Mouse (Mus musculus): Measurements from ENCODE around the gene Ctnna2. TPM values are rescaled to one million over a fixed set of nuclear protein-coding genes. Genes with fewer than 3 reads are reported as not detected.

Gene Ctnna2
- polyA plus RNA-seq, 1 experiment = not detected

DNA sequence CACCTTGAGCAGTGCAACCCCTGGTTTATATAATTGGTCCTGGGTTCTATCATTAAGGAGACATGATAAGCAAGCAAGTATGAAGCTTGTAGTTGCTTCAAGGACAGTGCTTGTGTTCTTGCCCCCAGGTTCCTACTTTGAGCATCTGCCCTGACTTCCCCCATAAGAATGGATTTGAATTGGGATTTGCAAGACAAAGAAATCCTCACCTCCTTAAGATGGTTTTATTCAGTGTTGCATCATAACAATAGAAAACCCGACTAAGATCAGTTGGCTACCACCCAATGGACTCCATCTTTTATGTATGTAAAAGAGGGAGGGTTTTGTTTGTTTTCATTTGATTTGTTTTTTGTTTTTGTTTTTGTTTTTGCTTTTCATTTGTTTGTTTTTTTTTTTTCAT lies 1005.2 kb downstream of the Ctnna2 start:
- Histone ChIP-seq H3K4me2 (ENCODE audit: low read depth) (no peak overlapping the region), H3K4me3 (no peak overlapping the region), H3K79me2 (ENCODE audit: control insufficient read depth, insufficient read depth) (no peaks in the 10 kb centered on the region), H3ac (ENCODE audit: control insufficient read depth, insufficient read length) (no peak overlapping the region), H3K27me3 (ENCODE audit: control insufficient read depth, insufficient read depth, insufficient read length) (no peaks in the 10 kb centered on the region), H3K36me3 (ENCODE audit: control insufficient read depth, insufficient read depth) (no peaks in the 10 kb centered on the region)
- no peak for TF ChIP-seq MYOD1 (IDR thresholded peaks at IDR 0.05; ENCODE audit: control insufficient read depth in 1 of 3, insufficient read length in 2 of 3, low read depth in 2 of 3)
- TF ChIP-seq MYOG (IDR thresholded peaks at IDR 0.05; ENCODE audit: control insufficient read depth in 1 of 3, insufficient read depth in 1 of 3, insufficient read length in 2 of 3, low read depth in 2 of 3) = no peak
- no peak for TF ChIP-seq POLR2A (IDR thresholded peaks at IDR 0.05; ENCODE audit: insufficient read length, low read depth)
- no peak for TF ChIP-seq POLR2AphosphoS2 (IDR thresholded peaks at IDR 0.05; ENCODE audit: insufficient read length, low read depth)
- no peak for TF ChIP-seq TCF12 (IDR thresholded peaks at IDR 0.05; ENCODE audit: insufficient read depth, poor library complexity, severe bottlenecking)
- TF ChIP-seq CEBPB (IDR thresholded peaks at IDR 0.05; ENCODE audit: insufficient read depth, poor library complexity, severe bottlenecking) = no peak
- TF ChIP-seq REST (IDR thresholded peaks at IDR 0.05; ENCODE audit: insufficient read depth, insufficient read length) = no peak
- TF ChIP-seq TCF3 (IDR thresholded peaks at IDR 0.05; ENCODE audit: insufficient read length, low read depth) = no peak
- no peak for TF ChIP-seq E2F4 (IDR thresholded peaks at IDR 0.05; ENCODE audit: insufficient read depth)
- TF ChIP-seq USF1 (IDR thresholded peaks at IDR 0.05; ENCODE audit: low read depth) = no peak
- no peak for TF ChIP-seq MAX (IDR thresholded peaks at IDR 0.05; ENCODE audit: low read depth)
- TF ChIP-seq SRF (IDR thresholded peaks at IDR 0.05; ENCODE audit: control insufficient read depth, insufficient read length, low read depth) = no peak

DNA sequence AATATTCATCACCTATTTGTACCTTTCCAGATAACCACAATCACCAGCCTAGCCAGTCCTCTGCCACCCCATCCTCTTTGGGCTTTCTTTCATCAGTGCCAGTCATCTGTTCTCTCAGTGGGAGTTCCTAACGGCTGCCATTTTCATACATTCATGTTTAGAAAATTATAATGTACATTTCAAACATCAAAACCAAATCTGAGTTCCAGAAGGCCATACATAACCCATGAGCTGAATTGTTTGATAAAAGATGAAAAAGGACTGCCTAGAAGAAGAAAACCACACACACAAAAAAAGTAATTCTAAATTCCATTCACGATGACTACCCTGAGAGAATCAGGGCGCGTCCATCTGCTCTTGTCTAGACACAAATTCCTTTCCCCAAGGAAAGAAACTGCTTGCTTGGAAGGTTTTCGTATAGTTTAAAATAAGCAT lies 1014.5 kb downstream of the Ctnna2 start:
- H3K4me3 ChIP-seq = no peak overlapping the region
- H3K36me3 ChIP-seq (ENCODE audit: control insufficient read depth, insufficient read depth) = no peaks in the 10 kb centered on the region
- no peaks in the 10 kb centered on the region for H3K27me3 ChIP-seq (ENCODE audit: control insufficient read depth, insufficient read depth, insufficient read length)
- H3K79me2 ChIP-seq (ENCODE audit: control insufficient read depth, insufficient read depth) = no peaks in the 10 kb centered on the region
- H3ac ChIP-seq (ENCODE audit: control insufficient read depth, insufficient read length) = no peak overlapping the region
- TF ChIP-seq REST (IDR thresholded peaks at IDR 0.05; ENCODE audit: insufficient read depth, insufficient read length) (no peak), CEBPB (IDR thresholded peaks at IDR 0.05; ENCODE audit: insufficient read depth, poor library complexity, severe bottlenecking) (no peak), TCF12 (IDR thresholded peaks at IDR 0.05; ENCODE audit: insufficient read depth, poor library complexity, severe bottlenecking) (no peak), USF1 (IDR thresholded peaks at IDR 0.05; ENCODE audit: low read depth) (no peak), MYOD1 (IDR thresholded peaks at IDR 0.05; ENCODE audit: control insufficient read depth in 1 of 3, insufficient read length in 2 of 3, low read depth in 2 of 3) (no peak), TCF3 (IDR thresholded peaks at IDR 0.05; ENCODE audit: insufficient read length, low read depth) (no peak), SRF (IDR thresholded peaks at IDR 0.05; ENCODE audit: control insufficient read depth, insufficient read length, low read depth) (no peak), POLR2AphosphoS2 (IDR thresholded peaks at IDR 0.05; ENCODE audit: insufficient read length, low read depth) (no peak), E2F4 (IDR thresholded peaks at IDR 0.05; ENCODE audit: insufficient read depth) (no peak), MAX (IDR thresholded peaks at IDR 0.05; ENCODE audit: low read depth) (no peak)
- H3K4me2 ChIP-seq (ENCODE audit: low read depth) = no peak overlapping the region

DNA sequence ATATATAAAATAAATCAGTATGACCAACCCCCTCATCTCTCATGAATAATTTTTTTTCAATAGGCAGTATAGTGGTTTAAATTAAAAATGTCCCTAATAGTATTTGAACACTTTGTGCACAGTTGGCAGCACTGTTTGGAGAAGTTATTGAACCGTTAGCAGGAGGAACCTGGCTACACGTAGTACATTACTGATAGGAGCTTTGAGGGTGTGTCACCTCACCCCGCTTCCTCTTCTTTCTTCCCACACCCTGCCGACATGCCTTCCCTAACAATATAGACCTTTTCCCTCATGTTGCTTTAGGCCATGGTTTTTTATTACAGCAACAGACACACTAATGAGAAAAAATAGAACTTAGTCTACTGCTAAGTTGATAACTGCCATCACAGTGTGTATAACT lies 1071.4 kb downstream of the Ctnna2 start:
- Histone ChIP-seq H3K27me3 (ENCODE audit: control insufficient read depth, insufficient read depth, insufficient read length) (no peaks in the 10 kb centered on the region), H3K4me3 (no peak overlapping the region), H3K79me2 (ENCODE audit: control insufficient read depth, insufficient read depth) (no peaks in the 10 kb centered on the region), H3ac (ENCODE audit: control insufficient read depth, insufficient read length) (no peak overlapping the region), H3K4me2 (ENCODE audit: low read depth) (no peak overlapping the region), H3K36me3 (ENCODE audit: control insufficient read depth, insufficient read depth) (no peaks in the 10 kb centered on the region)
- no peak for TF ChIP-seq POLR2A (IDR thresholded peaks at IDR 0.05; ENCODE audit: insufficient read length, low read depth)
- TF ChIP-seq SRF (IDR thresholded peaks at IDR 0.05; ENCODE audit: control insufficient read depth, insufficient read length, low read depth) = no peak
- TF ChIP-seq POLR2AphosphoS2 (IDR thresholded peaks at IDR 0.05; ENCODE audit: insufficient read length, low read depth) = no peak
- TF ChIP-seq CEBPB (IDR thresholded peaks at IDR 0.05; ENCODE audit: insufficient read depth, poor library complexity, severe bottlenecking) = no peak
- no peak for TF ChIP-seq USF1 (IDR thresholded peaks at IDR 0.05; ENCODE audit: low read depth)
- no peak for TF ChIP-seq REST (IDR thresholded peaks at IDR 0.05; ENCODE audit: insufficient read depth, insufficient read length)
- no peak for TF ChIP-seq MYOG (IDR thresholded peaks at IDR 0.05; ENCODE audit: control insufficient read depth in 1 of 3, insufficient read depth in 1 of 3, insufficient read length in 2 of 3, low read depth in 2 of 3)
- no peak for TF ChIP-seq MAX (IDR thresholded peaks at IDR 0.05; ENCODE audit: low read depth)
- TF ChIP-seq MYOD1 (IDR thresholded peaks at IDR 0.05; ENCODE audit: control insufficient read depth in 1 of 3, insufficient read length in 2 of 3, low read depth in 2 of 3) = no peak

DNA sequence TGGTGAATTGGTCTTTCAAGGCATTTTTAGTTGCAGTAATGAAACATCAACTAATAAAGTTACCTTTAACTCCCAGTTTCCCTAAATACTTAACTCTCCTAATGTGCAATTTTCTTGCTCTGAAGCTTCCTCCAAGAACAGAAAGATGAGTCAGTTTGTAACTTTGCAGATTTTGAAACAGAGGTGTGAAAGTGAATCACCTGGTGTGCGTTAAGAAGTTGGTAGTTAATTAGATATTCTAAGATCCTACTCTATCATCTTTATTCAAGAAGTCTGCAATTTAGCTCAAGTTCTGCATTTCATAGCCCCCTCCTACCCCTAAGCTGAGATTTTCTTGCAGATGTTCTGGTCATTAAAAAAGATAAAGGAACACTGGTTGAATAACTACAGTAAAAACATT lies 1082.3 kb downstream of the Ctnna2 start:
- Histone ChIP-seq H3K36me3 (ENCODE audit: control insufficient read depth, insufficient read depth) (no peaks in the 10 kb centered on the region), H3ac (ENCODE audit: control insufficient read depth, insufficient read length) (no peak overlapping the region), H3K4me2 (ENCODE audit: low read depth) (no peak overlapping the region), H3K4me3 (no peak overlapping the region), H3K27me3 (ENCODE audit: control insufficient read depth, insufficient read depth, insufficient read length) (no peaks in the 10 kb centered on the region), H3K79me2 (ENCODE audit: control insufficient read depth, insufficient read depth) (no peaks in the 10 kb centered on the region)
- TF ChIP-seq MYOG (IDR thresholded peaks at IDR 0.05; ENCODE audit: control insufficient read depth in 1 of 3, insufficient read depth in 1 of 3, insufficient read length in 2 of 3, low read depth in 2 of 3) (no peak), E2F4 (IDR thresholded peaks at IDR 0.05; ENCODE audit: insufficient read depth) (no peak), USF1 (IDR thresholded peaks at IDR 0.05; ENCODE audit: low read depth) (no peak), TCF3 (IDR thresholded peaks at IDR 0.05; ENCODE audit: insufficient read length, low read depth) (no peak), SRF (IDR thresholded peaks at IDR 0.05; ENCODE audit: control insufficient read depth, insufficient read length, low read depth) (no peak), MYOD1 (IDR thresholded peaks at IDR 0.05; ENCODE audit: control insufficient read depth in 1 of 3, insufficient read length in 2 of 3, low read depth in 2 of 3) (no peak)
